Mouse (Mus musculus): Measurements from ENCODE around the gene Arfip1.

- TF ChIP-seq USF1 (IDR thresholded peaks at IDR 0.05; ENCODE audit: low read depth) (no peak), CTCF (IDR thresholded peaks at IDR 0.05; ENCODE audit: control insufficient read depth, insufficient read depth, insufficient read length) (no peak)
Measured at GRCm38 (mm10) chr3:84533227-84533626, 49.2 kb downstream of the Arfip1 start.

All from C2C12 (cell line).